Mouse (Mus musculus): ENCODE results near the gene Crygf. TPM values are rescaled to one million over a fixed set of nuclear protein-coding genes. Genes with fewer than 3 reads are reported as not detected.

The Crygf gene
- polyA plus RNA-seq (2012; fragmentation: generic; extraction: Trizol) = not detected

GRCm38 (mm10) chr1:65926294-65926693 is at the start of gene Crygf:
Crygf (plus strand) TSS chr1:65926520.

Other genes with a start within 250 kb of the Crygf start
- gene Map2, start 248.8 kb downstream of the Crygf start, polyA plus RNA-seq (2012; fragmentation: generic; extraction: Trizol) = 1 to 10 TPM in 1 of 2 experiments, under 1 TPM in 1; 0.40 to 8.7 TPM

All from C3H10T1/2 (cell line).